Mouse (Mus musculus): Measurements from ENCODE around the gene Polr2h. TPM values are rescaled to one million over a fixed set of nuclear protein-coding genes. Genes with fewer than 3 reads are reported as not detected.
"Not testable (repeated sequence)": the region's sequence is repeated elsewhere in the genome, so short reads cannot be mapped to it uniquely, and the experiment has no call there.

Gene Polr2h
- total RNA-seq (2014; rRNA removed), result 43.7 and 55.3 TPM in 2 replicates
- polyA plus RNA-seq (2015; fragmentation: Nextera tagmentation; extraction: Ambion mirVana), result 87.4 and 103 TPM in 2 replicates

DNA sequence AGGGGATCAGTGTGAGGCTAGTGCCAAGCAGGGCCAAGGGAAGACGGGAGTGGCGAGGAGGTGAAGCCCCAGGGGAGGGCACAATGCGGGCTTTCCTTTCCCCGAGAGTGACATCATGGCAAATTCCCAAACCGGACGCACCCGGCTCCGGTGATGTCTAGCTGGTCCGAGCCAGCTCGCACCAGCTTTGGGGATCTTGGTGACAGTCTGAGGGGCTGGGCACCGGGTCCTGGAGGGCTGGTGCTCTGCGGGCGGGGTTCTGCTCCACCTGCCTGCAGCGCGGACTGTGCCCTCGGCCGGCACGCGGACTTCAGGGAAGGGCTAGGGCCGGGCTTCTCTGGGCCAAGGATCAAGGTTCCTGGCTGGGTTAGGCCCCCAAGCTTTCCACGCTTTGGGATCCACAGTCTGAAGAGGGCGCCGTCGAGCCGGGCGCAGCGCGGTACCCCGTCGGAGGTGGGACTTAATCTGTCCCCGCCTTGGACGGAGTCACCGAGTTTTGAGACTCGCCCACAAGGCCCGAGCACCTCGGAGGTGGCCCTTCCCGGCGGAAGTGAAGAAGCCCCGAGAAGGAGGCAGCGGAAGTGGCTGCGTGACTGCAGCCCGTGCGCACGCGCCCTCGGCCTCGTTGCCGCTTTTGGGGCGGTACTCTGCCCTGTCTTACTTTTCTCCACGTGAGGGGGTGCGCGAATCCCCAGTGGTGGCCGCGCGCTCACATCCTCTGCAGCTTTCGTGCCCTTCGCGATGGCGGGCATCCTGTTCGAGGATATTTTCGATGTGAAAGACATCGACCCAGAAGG lies at the start of gene Polr2h, which contains the start of gene Clcn2:
Gene Polr2h, plus strand, starts transcription at position 485 of the 797 bp plus-strand sequence.
Gene Clcn2, minus strand, starts transcription at position 566 of the 797 bp plus-strand sequence.
- H3K4me2 ChIP-seq (ENCODE audit: low read depth), result peak within 1 kb of the TSS; percentile 84
- peak; percentile 96 for DNase-seq
- peak within 1 kb of the TSS; percentile 94 for H3K27ac ChIP-seq (ENCODE audit: low read depth, low read length)
- peak within 1 kb of the TSS; percentile 84 for H3K9ac ChIP-seq
- peaks cover 14% of the 10 kb centered on the region for H3K4me1 ChIP-seq (ENCODE audit: insufficient read depth)
- H3K27me3 ChIP-seq (ENCODE audit: insufficient read depth, low read length), result no peaks in the 10 kb centered on the region
- H3K9me3 ChIP-seq (ENCODE audit: low read length), result no peaks in the 10 kb centered on the region
- peak; percentile 91 for ATAC-seq
- peak within 1 kb of the TSS; percentile 69 for H3K4me3 ChIP-seq (ENCODE audit: low read depth, low read length)
- peak; percentile 66 for TF ChIP-seq CTCF (IDR thresholded peaks at IDR 0.05; ENCODE audit: low read depth)
- WGBS, result 2% methylated on average over 62 of the region's 62 CpGs
- H3K36me3 ChIP-seq (ENCODE audit: insufficient read depth), result peaks cover 25% of the 10 kb centered on the region

DNA sequence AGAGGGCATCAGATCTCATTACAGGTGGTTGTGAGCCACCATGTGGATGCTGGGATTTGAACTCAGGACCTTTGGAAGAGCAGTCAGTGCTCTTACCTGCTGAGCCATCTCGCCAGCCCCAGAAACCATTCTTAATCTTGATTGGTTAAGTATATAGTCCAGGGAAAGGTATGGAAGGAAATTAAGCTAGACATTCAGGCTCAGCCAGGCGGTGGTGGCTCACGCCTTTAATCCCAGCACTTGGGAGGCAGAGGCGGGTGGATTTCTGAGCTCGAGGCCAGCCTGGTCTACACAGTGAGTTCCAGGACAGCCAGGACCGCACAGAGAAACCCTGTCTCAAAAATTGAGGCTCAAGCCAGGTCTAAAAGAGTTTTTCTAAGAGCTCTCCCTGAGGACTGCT lies 49.5 kb upstream of the Polr2h start, which contains the start of gene Eif4g1:
Gene Eif4g1, plus strand, starts transcription at position 301 of the 400 bp plus-strand sequence.
- not testable (repeated sequence) for H3K4me3 ChIP-seq (ENCODE audit: low read depth, low read length); H3K4me1 ChIP-seq (ENCODE audit: insufficient read depth); ATAC-seq; DNase-seq; H3K27me3 ChIP-seq (ENCODE audit: insufficient read depth, low read length); H3K9ac ChIP-seq; H3K9me3 ChIP-seq (ENCODE audit: low read length); H3K4me2 ChIP-seq (ENCODE audit: low read depth); H3K27ac ChIP-seq (ENCODE audit: low read depth, low read length); H3K36me3 ChIP-seq (ENCODE audit: insufficient read depth)
- 97% methylated on average over 3 of the region's 6 CpGs for WGBS

DNA sequence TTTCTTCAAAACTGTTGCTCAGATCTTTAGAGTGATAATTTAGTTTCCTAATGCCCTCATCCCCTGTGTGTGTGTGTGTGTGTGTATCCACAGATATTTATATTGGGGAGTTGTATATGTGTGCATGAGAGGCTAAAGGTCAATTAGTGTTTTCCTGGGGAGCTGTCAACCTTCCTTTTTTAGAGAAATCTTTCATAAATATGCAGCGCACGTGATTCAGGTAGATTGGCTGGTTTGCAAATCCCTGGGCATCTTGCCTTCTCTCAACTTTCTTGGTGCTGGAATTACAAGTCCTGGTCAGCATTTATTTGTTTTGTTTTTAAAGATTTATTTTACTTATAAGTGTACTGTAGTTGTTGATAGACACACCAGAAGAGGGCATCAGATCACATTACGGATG lies 47.2 kb upstream of the Polr2h start:
- no peaks in the 10 kb centered on the region for H3K9me3 ChIP-seq (ENCODE audit: low read length)
- no peak overlapping the region for H3K4me2 ChIP-seq (ENCODE audit: low read depth)
- H3K27ac ChIP-seq (ENCODE audit: low read depth, low read length), result no peak overlapping the region
- TF ChIP-seq CTCF (IDR thresholded peaks at IDR 0.05; ENCODE audit: low read depth), result no peak
- DNase-seq (no peak), ATAC-seq (no peak)
- peaks cover 10% of the 10 kb centered on the region; the same call in 1 of the 2 replicates for H3K36me3 ChIP-seq (ENCODE audit: insufficient read depth)
- H3K4me1 ChIP-seq (ENCODE audit: insufficient read depth), result peaks cover 9% of the 10 kb centered on the region; the same call in 1 of the 2 replicates
- WGBS, result 91% methylated on average over 3 of the region's 3 CpGs
- no peaks in the 10 kb centered on the region for H3K27me3 ChIP-seq (ENCODE audit: insufficient read depth, low read length)
- no peak overlapping the region for H3K4me3 ChIP-seq (ENCODE audit: low read depth, low read length)
- no peak overlapping the region for H3K9ac ChIP-seq

DNA sequence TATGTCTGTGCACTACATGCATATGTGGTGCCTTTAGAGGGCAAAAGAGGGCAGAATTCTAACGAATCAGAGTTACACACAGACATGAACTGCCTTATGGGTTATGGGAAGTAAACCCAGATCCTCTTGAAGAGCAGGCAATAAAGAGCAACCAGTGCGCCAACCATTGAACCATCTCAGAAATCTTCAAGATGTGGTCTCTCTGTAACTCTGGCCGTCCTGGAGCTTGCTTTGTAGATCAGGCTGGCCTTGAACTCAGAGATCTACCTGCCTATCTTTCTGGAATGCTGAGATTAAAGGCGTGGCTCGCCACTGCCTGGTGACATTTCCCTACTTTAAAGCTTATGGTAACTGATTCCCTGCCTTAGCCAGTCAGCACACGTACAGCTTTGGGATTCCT lies 45.6 kb upstream of the Polr2h start:
- no peak for TF ChIP-seq CTCF (IDR thresholded peaks at IDR 0.05; ENCODE audit: low read depth)
- H3K36me3 ChIP-seq (ENCODE audit: insufficient read depth), result peaks cover 23% of the 10 kb centered on the region
- H3K9ac ChIP-seq, result no peak overlapping the region

DNA sequence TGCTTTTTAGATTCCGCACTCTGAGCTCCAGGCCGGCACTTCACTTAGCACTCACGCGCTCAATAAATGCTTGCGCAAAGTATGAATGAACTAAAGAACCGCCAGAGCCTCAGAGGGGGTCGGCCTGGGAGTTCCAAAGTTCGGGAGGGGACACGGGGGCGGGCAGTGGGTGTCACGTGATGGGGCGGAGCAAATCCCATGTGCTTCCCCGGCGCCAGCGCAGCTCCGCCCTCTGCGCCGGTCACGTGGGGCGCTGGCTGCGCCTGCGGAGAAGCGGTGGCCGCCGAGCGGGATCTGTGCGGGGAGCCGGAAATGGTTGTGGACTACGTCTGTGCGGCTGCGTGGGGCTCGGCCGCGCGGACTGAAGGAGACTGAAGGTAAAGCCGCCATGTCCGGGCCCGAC lies 45.0 kb upstream of the Polr2h start:
- ATAC-seq (peak; percentile 98), DNase-seq (peak; percentile 95)
- no peaks in the 10 kb centered on the region for H3K9me3 ChIP-seq (ENCODE audit: low read length)
- no peak for TF ChIP-seq CTCF (IDR thresholded peaks at IDR 0.05; ENCODE audit: low read depth)
- WGBS, result under 1% methylated on average over 27 of the region's 38 CpGs
- H3K27ac ChIP-seq (ENCODE audit: low read depth, low read length), result peak overlapping the region; percentile 91
- H3K36me3 ChIP-seq (ENCODE audit: insufficient read depth), result peaks cover 28% of the 10 kb centered on the region
- no peaks in the 10 kb centered on the region for H3K27me3 ChIP-seq (ENCODE audit: insufficient read depth, low read length)
- peak overlapping the region; percentile 89 for H3K4me3 ChIP-seq (ENCODE audit: low read depth, low read length)
- H3K4me1 ChIP-seq (ENCODE audit: insufficient read depth), result peaks cover 9% of the 10 kb centered on the region; the same call in 1 of the 2 replicates
- peak overlapping the region; percentile 85 for H3K4me2 ChIP-seq (ENCODE audit: low read depth)
- peak overlapping the region; percentile 84 for H3K9ac ChIP-seq

More for the DNA sequence above, 45.6 kb upstream of the Polr2h start:
- 20% methylated on average over 6 of the region's 6 CpGs for WGBS
- no peak overlapping the region for H3K27ac ChIP-seq (ENCODE audit: low read depth, low read length)
- H3K4me2 ChIP-seq (ENCODE audit: low read depth), result peak overlapping the region; percentile 85
- peaks cover 9% of the 10 kb centered on the region; the same call in 1 of the 2 replicates for H3K4me1 ChIP-seq (ENCODE audit: insufficient read depth)
- no peaks in the 10 kb centered on the region for H3K9me3 ChIP-seq (ENCODE audit: low read length)
- DNase-seq, result no peak
- ATAC-seq, result no peak
- H3K4me3 ChIP-seq (ENCODE audit: low read depth, low read length), result peak overlapping the region; percentile 89
- H3K27me3 ChIP-seq (ENCODE audit: insufficient read depth, low read length), result no peaks in the 10 kb centered on the region

DNA sequence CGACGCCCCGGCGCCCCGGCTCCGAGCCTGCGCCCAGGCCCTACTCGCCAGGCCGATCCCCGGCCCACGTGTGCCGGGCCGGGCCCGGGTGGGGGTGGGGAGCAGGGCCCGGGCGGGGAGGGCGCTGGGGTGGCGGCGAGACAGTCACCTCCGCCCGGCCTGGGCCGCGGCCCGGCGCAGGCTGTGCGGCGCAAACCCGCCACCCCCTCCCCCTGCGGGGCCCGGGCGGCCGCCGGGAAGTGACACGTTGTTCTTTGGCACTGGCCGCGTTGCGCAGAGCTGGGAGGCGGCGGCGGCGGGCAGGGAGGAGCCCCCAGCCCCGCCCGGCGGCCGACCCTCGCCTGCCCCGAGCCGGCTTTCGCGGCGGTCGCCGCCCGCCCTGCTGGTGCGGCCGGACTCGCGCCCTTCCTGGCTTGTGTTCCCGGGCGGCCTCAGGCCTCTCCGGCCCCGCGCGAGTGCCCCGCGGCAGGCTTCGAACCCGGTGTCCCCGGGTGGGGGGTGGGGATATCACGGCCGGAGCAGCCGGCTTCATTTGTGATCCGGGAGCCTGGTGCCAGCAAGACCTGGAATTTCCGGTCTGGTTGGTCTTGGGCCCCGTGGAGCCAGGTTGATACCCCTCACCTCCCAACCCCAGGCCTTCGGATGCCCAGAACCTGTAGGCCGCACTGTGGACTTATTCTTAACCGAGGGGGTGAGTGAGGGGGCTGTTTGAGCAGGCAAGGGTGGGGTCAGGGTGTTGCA lies 44.3 kb upstream of the Polr2h start:
- no peaks in the 10 kb centered on the region for H3K27me3 ChIP-seq (ENCODE audit: insufficient read depth, low read length)
- H3K36me3 ChIP-seq (ENCODE audit: insufficient read depth), result peaks cover 34% of the 10 kb centered on the region
- no peak for TF ChIP-seq CTCF (IDR thresholded peaks at IDR 0.05; ENCODE audit: low read depth)
- peaks cover 9% of the 10 kb centered on the region; the same call in 1 of the 2 replicates for H3K4me1 ChIP-seq (ENCODE audit: insufficient read depth)
- peak overlapping the region; percentile 89 for H3K4me3 ChIP-seq (ENCODE audit: low read depth, low read length)
- ATAC-seq, result no peak; the same call in 1 of the 2 replicates
- H3K9me3 ChIP-seq (ENCODE audit: low read length), result no peaks in the 10 kb centered on the region
- WGBS, result 4% methylated on average over 58 of the region's 78 CpGs
- H3K4me2 ChIP-seq (ENCODE audit: low read depth), result peak overlapping the region; percentile 85
- H3K27ac ChIP-seq (ENCODE audit: low read depth, low read length), result peak overlapping the region; percentile 91
- H3K9ac ChIP-seq, result peak overlapping the region; percentile 84
- peak; percentile 24 for DNase-seq

All from forebrain, postnatal 0 days (tissue).